Mouse (Mus musculus): Measurements from ENCODE around the gene Zfp212. TPM values are rescaled to one million over a fixed set of nuclear protein-coding genes. Genes with fewer than 3 reads are reported as not detected.

Gene Zfp212
- 10 to 100 TPM; 17.3 to 19.1 TPM for total RNA-seq (2021)
- long read RNA-seq, experiment 1, transcript Zfp212-201 (5 exons, 2,801 nt) = major isoform, 27 of 38 reads
- long read RNA-seq, experiment 1, partial matches to known transcripts = 2 of 38 reads
- long read RNA-seq, experiment 1, other reads (novel, unspliced or antisense) = 9 of 38 reads
- long read RNA-seq, experiment 2, transcript Zfp212-201 (5 exons, 2,801 nt) = major isoform, 12 of 15 reads
- long read RNA-seq, experiment 2, partial matches to known transcripts = 2 of 15 reads
- long read RNA-seq, experiment 2, other reads (novel, unspliced or antisense) = 1 of 15 reads

DNA sequence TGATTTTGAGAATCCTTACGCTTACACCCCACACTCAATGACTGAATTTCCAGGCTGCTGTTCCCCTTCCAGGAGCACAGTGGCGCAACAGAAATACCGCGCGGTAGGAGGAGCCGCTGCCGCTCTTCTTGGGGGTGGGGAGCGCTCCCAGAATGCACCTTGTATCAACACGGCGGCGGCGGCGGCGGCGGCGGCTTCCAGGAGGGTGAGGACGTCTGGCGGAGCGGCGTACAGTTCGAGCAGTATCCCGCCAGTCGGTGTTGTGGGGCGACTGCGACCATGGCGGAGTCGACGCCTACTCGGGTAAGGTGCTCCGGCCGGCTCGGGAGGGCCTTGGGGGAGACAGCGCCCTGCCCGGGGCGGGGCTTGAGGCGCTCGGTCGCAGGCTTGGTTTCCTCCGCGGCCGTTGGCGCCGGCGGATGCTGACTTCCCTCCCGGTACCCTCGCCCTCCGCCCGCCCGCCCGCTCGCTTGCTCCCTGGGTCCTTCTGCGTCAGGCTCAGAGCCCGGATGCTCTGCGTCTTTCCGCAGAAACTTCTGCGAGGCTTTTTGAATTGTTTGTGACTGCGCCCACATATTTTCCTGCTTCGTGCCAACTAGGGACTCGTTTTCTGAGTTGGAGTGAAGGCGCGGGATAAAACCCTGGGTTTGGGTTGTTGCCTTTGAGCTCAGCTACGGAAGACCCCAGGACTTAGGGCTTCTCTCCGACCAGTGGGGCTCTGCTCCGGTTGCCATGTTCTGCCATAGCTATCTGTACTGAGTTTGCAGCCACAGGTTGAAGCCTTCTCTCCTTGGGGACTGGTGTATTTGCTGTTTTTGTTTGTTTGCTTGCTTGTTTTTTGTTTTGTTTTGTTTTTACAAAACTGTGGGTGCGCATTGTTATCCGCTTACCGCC, at the start of gene Zfp212:
TSS of gene Zfp212 (plus strand) at position 30 of the 894 bp plus-strand sequence.
- peak; percentile 69 for TF ChIP-seq CTCF (IDR thresholded peaks at IDR 0.05)
- DNase-seq (ENCODE audit: extremely low spot score in 1 of 2, low spot score in 2 of 2) = peak; percentile 86 to 87
- Histone ChIP-seq H3K4me3 (peak within 1 kb of the TSS; percentile 71), H3K27ac (peak within 1 kb of the TSS; percentile 98)
- intact Hi-C loops (cut with DNase I) = loop anchor here (2.0 kb wide), 2 partner anchors 44 to 96 kb away; partner anchors contain the start of gene Zfp282

DNA sequence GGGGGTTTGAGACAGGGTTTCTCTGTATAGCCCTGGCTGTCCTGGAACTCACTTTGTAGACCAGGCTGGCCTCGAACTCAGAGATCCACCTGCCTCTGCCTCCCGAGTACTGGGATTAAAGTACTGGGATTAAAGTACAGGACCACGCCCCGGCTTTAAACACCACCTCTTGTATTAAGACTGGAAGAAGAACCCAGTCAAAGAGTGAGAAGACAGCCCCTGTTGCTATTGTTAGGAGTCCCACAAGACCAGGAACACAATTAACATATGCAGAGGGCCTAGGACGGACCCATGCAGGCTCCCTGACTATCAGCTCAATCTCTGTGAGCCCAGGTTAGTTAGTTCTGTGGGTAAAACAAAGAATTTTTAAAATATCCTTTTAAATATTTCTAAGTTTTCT, 48.0 kb upstream of the Zfp212 start:
- no peak for TF ChIP-seq CTCF (IDR thresholded peaks at IDR 0.05)
- no peak for DNase-seq (ENCODE audit: extremely low spot score in 1 of 2, low spot score in 2 of 2)
- Histone ChIP-seq H3K27ac (no peak overlapping the region), H3K4me3 (no peak overlapping the region)
- intact Hi-C loops (cut with DNase I) = no loop called here

DNA sequence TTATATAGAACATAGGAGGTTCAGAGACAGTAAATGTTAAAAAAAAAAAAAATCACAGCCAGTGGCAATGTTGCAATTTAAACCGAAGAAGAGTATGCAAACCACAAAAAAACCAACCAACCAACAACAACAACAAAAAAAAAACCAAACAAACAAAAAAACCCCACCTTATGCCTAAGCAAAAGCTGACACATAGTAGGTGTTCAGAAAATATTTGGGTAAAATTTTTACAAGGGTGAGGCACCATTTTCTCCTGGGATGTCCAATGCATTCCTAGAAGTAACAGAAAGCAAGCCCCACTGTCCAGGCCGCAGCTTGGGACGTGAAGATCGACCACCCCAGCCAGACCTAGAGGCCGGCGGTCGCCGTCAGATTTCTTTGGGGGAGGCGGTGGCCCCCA, 43.2 kb upstream of the Zfp212 start, which contains the start of gene Zfp282:
TSS of gene Zfp282 (plus strand) at position 147 of the 400 bp plus-strand sequence.
- no peak for TF ChIP-seq CTCF (IDR thresholded peaks at IDR 0.05)
- DNase-seq (ENCODE audit: extremely low spot score in 1 of 2, low spot score in 2 of 2) = no peak
- Histone ChIP-seq H3K27ac (peak within 1 kb of the TSS; percentile 97), H3K4me3 (peak within 1 kb of the TSS; percentile 94)
- intact Hi-C loops (cut with DNase I) = loop anchor here (2.0 to 5.0 kb wide), 2 partner anchors 40 to 44 kb away; partner anchors contain the start of genes Zfp212 and Zfp398

DNA sequence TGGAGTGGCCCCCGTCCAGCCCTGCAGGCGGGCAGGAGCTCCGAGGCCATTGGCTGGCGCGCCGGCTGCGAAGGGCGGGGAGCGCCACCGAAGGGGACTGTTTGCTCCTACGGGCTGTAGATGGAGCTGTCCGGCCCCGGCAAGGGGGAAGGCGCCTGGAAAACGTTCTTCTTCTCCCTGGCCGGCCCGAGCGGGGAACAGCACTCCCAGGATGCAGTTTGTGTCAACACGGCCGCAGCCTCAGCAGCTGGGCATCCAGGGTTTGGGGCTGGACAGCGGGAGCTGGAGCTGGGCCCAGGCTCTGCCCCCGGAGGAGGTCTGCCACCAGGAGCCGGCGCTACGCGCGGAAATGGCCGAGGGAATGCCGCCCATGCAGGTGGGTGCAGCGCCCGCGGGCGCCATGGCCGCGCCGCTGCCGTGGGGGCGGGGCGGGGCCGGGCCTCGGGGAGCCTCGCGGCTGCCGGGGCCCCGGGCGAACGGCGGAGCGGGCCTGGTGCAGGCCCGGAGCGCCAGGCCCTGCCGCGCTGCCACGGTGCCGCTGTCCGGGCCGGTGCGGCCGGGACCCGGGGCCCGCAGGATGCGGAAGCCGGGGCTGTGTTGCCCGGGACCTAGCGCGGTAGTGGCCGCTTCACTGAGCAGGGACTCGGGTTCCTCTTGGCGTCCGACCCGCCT, 42.7 kb upstream of the Zfp212 start:
- intact Hi-C loops (cut with DNase I) = loop anchor here (2.0 to 5.0 kb wide), 2 partner anchors 40 to 43 kb away; partner anchors contain the start of genes Zfp212 and Zfp398
- peak overlapping the region; percentile 94 for H3K4me3 ChIP-seq
- peak; percentile 69 for TF ChIP-seq CTCF (IDR thresholded peaks at IDR 0.05)
- DNase-seq (ENCODE audit: extremely low spot score in 1 of 2, low spot score in 2 of 2) = peak; percentile 88 to 89
- H3K27ac ChIP-seq = peak overlapping the region; percentile 97

DNA sequence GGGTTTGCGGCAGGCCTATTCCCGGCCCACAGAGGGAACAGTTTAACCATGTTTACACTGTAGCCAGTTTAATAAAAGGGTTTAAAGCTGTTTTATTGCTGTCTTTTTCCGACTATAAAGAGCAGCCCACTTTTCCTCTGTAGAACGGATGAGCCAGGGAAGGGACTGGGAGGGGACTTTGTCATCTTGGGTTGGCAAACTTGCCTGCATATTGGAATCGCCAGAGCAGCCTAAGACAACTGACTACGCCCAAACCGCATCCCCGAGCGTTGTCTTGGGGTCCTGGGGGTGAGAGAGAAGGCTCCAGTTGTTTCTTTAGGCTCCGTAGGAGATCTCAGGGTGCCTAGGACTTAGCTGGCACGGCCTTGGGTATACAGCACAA, 42.2 kb upstream of the Zfp212 start:
- peak in 1 of 2 experiments; percentile 22 for DNase-seq (ENCODE audit: extremely low spot score in 1 of 2, low spot score in 2 of 2)
- peak overlapping the region; percentile 94 for H3K4me3 ChIP-seq
- intact Hi-C loops (cut with DNase I) = loop anchor here (5.0 kb wide), 1 partner anchor 41 kb away; the partner anchor contains the start of gene Zfp398
- no peak for TF ChIP-seq CTCF (IDR thresholded peaks at IDR 0.05)
- peak overlapping the region; percentile 97 for H3K27ac ChIP-seq

DNA sequence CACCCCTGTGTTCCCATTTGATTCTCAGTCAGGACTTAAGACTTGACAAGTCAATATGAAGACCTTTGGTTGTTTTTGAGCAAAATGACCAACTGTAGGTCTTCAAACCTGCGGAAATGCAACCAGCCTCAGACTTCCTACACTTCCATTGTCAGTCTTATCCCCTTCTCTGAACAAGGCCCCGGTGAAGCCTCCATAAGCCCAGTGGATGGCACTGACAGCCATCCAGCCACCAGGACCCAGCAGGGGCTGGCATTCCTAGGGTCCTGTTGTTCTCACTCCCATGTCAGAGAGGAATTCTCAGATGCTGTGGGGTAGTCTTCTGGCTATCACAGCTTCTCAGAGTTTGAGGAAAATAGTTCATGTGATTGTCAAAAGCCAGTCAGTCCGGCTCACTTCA, 41.7 kb upstream of the Zfp212 start:
- TF ChIP-seq CTCF (IDR thresholded peaks at IDR 0.05) = no peak
- no peak for DNase-seq (ENCODE audit: extremely low spot score in 1 of 2, low spot score in 2 of 2)
- peak overlapping the region; percentile 94 for H3K4me3 ChIP-seq
- H3K27ac ChIP-seq = peak overlapping the region; percentile 97; the same call in 1 of the 2 replicates
- intact Hi-C loops (cut with DNase I) = loop anchor here (5.0 kb wide), 1 partner anchor 41 kb away; the partner anchor contains the start of gene Zfp398

DNA sequence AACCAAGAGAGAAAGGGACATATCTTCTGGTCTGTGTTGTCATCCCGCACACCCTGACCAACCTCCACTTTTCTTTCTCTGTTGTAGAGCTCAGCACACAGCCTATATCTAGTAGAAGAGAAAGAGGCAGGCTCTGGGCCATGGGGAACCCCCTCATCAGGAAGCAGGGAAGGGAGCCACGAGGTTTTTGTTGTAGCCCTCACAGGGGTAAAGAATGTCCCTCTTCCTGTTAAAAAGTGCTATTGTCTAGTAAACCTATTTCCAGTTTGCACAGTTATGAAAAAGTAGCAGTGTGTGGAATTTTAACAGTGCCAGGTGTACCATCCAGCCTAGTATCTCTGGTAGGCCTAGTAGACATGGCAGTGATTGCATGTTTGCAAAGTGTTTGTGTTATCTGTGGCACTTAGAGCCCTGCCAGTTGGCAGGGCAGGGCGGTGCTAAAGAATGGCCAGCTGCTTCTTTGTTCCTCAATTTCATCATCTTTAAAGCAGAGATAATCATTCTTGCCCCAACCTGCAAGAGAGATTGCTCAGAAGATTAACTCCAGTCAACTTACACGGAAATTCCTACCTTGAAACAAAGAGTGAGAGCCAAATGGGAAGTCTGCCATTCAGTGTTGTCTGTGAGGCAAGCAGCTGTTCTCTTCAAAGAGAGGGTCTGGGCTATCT, 41.1 kb upstream of the Zfp212 start:
- intact Hi-C loops (cut with DNase I) = loop anchor here (5.0 kb wide), 1 partner anchor 42 kb away; the partner anchor contains the start of gene Zfp398
- Histone ChIP-seq H3K27ac (no peak overlapping the region), H3K4me3 (peak overlapping the region; percentile 94; the same call in 1 of the 2 replicates)
- TF ChIP-seq CTCF (IDR thresholded peaks at IDR 0.05) = no peak
- DNase-seq (ENCODE audit: extremely low spot score in 1 of 2, low spot score in 2 of 2) = no peak

DNA sequence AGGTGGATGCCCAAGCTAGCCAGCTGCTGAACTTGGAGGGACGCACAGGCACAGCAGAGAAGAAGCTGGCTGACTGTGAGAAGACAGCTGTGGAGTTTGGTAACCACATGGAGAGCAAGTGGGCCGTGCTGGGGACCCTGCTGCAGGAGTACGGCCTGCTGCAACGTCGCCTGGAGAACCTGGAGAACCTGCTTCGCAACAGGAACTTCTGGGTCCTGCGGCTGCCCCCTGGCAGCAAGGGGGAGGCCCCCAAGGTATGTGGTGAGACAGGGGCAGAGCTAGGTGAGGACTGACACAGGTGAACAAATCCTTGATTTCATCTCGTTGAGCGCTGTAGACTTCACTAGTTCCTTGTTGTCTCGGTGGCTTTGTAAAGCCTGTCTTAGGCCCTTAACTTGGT, 40.1 kb upstream of the Zfp212 start:
- no peak for DNase-seq (ENCODE audit: extremely low spot score in 1 of 2, low spot score in 2 of 2)
- intact Hi-C loops (cut with DNase I) = no loop called here
- H3K27ac ChIP-seq = no peak overlapping the region
- H3K4me3 ChIP-seq = no peak overlapping the region
- TF ChIP-seq CTCF (IDR thresholded peaks at IDR 0.05) = no peak

DNA sequence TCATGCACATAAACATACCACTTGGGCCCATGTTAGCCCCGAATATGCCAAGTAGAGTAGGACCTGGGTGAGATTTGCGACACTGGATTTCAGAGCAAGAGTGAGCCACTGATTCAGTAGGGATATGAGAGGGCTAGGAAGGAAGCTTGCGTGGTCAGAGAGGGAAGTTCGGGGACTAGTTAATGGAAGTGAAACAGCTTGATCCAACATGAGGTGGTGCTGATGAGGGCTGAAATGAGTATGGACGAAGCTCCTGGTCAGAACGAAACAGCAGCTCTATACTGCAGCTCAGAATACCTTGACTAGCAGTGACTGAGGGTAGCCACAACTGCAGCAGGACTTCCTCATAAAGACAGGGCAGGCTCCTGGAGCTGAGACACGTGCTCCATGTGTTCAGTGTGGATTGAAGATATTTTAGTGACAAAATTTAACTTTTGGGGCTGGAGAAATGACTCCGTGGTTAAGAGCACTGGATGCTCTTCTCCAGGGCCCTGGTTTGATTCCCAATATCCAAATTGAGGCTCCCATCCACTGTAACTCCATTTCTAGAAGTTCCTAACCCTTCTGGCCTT, 31.4 kb upstream of the Zfp212 start:
- intact Hi-C loops (cut with DNase I) = no loop called here
- Histone ChIP-seq H3K4me3 (no peak overlapping the region), H3K27ac (no peak overlapping the region)
- DNase-seq (ENCODE audit: extremely low spot score in 1 of 2, low spot score in 2 of 2) = no peak
- no peak for TF ChIP-seq CTCF (IDR thresholded peaks at IDR 0.05)

DNA sequence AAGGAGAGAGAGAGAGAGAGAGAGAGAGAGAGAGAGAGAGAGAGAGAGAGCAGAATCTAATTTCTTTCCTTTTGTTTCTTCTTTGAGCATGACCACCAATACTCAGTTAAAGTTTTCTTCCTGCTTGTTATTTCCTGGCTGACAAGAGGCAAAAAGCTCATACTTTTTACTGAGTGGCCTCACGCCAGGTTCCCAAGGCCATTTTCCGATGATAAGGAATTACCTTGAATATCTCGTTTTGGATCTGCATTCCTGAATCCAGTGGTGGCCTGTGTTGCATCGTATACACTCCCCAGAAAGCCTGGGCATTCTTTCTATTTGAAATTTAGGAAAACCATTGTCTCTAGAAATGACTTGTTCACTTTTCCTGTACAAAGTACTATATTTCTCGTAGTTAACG, 20.9 kb upstream of the Zfp212 start:
- no peak for DNase-seq (ENCODE audit: extremely low spot score in 1 of 2, low spot score in 2 of 2)
- Histone ChIP-seq H3K4me3 (no peak overlapping the region), H3K27ac (no peak overlapping the region)
- no peak for TF ChIP-seq CTCF (IDR thresholded peaks at IDR 0.05)
- intact Hi-C loops (cut with DNase I) = no loop called here

Data from left cerebral cortex, adult 2 months (tissue).